Mouse (Mus musculus): Measurements from ENCODE around the gene Plekhf1.
A peak's percentile ranks its signal among the peaks of the same experiment; 100 is the strongest.

Gene Plekhf1

DNA sequence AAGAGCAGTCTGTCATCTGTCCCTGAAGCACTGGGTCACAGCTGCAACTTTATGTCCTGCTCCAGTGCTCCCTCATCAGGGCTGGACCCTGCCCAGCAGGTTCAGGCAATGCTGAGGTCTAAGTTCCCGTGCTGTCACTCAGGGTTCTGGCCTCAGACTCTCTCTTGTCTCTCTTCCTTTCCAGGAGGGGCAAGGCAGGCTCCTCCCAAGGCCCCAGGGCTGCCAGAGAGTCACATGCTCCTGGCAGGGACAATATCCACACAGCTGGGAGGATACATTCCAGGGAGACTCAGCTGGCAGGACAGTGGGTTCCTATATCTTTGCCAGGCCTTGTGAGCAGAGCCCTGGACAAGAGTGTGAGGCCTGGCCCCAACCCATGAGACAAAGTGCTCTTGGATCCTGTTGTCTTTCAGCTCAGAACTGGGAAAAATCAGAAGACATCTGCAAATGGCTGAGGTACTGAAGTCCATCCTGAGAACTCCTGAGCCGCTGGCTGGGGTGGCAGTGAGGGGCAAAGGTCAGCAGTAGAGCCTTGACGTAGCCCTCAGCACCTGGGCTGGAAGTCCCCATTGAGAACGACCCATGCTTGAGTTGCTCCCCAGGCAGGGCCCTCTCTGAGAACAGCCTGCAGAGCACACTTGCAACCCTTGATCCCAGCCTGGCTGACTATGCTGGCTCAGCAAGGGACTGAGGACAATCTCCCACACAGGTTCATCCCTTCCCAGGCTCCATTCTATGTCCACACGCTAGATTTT lies 10.2 kb downstream of the Plekhf1 start:
- no peak for DNase-seq

DNA sequence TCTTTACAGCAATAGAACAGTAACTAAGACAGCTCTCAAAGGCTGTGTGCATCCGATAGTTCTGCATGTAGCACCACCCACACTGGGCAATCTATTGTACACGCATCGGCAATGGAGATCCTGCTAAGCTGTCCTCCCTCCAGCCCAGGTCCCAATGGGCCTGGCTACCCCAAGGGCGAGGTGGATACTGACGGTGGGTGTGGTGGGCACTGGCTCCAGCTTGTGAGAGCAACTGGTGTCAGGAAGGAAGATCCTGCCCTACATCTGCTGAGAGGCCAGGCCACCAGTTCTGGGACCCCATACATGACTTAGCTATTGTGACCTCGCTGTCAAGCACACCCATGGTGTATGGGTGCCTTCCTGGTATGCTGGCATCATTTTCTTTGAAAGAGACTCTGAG lies 12.1 kb downstream of the Plekhf1 start:
- no peak for DNase-seq

DNA sequence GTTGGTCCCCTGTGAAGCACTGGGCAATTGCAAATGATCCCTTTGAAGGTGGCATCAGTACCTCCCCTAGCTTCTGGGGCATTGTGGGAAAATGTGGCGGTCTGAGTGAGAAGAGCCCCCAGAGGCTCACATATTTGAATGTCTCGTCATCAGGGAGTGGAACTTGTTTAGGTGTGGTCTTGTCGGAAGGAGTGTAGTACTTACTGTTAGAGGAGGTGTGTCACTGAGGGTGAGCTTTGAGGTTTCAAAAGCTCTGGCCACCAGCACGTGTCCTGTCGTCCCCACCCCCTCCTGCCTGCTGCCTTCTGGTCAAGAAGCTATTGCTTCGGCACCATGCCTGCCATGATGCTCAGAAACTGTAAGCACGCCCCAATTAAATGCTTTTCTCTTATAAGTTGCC lies 12.5 kb downstream of the Plekhf1 start:
- no peak for DNase-seq

DNA sequence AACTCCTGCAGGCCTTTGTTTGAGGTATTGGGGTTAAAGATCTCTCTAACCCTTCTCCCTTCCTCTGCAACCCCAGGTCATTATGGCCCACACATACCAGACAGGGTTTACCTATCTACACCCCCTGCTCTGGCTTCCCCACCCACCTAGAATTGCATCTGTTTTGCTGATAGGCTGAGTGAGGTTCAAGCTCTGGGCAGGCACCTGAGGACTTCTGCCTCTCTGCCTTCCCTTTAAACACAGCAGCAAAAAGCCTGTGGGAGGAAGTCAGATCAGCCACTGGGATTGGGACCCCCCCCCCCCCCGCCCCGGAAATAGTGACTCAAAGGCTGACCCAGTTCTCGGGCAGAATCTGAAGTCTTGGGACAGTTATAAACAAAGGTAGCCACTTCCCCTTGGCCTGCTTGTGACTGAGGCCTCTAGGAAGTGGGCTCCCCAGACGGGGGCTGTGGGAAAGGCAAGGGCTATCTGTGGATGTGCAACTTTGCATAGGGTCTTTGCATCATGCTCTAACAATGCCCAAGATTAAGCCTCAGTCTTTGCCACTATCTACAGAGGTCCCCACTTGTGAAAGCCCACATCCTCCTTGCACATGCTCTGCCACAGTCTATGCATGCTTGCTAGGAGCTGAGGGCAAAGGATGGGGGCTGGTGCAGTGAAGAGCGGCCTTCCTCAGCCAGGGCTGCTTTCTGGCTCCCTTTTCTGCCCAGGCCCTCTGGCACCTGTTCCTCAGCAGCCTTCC lies 13.2 kb downstream of the Plekhf1 start:
- no peak for DNase-seq

DNA sequence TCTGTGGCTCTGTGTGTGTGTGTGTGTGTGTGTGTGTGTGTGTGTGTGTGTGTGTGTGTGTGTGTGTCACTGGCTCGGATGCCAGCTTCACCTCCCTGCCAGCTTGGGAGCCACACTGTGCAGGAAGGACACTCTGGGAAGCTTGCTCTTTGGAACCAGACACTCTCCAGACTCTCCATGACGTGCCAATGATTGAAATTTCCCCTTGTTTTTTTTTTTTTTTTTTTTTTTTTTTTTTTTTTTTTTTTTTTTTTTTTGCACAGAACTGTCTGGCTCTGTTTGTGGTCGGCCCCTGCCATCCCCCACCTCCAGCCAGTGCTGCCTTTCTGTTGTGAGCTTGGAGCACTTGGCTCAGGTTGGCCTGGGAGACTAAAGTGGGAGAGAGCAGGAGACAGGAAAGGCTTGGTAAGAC lies 15.2 kb downstream of the Plekhf1 start:
- DNase-seq: no peak

DNA sequence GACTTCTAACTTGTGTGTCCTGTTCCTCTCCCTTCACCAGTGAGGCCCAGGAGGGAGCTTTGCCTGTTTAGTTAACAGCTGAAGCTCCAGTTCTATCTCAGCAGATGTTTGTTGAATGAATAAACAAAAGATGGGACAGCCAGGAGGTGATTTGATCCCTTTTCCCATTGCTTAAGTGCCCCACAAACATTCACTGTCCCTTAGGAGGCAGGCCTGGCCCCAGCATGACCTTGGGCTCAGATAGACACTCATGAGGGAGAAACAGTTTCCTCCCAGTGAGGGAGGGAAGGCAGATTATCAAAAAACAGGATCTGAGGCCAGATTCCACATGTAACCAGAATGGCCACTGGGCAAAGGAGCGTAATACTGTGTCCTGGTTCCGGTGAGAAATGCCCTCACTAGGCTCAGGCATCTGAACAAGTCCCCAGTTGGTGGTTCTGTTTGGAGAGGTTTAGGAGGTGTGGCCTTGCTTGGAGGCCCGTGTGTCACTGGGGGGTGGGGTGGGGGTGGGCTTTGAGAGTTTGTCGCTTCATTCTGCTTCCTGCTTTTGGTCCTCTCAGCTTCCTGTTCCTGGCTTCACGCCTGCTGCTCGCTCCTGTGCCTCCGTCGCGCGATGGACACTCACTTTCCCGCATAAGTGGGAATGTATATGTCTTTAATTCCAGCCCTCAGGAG lies 18.2 kb downstream of the Plekhf1 start:
- DNase-seq: no peak

DNA sequence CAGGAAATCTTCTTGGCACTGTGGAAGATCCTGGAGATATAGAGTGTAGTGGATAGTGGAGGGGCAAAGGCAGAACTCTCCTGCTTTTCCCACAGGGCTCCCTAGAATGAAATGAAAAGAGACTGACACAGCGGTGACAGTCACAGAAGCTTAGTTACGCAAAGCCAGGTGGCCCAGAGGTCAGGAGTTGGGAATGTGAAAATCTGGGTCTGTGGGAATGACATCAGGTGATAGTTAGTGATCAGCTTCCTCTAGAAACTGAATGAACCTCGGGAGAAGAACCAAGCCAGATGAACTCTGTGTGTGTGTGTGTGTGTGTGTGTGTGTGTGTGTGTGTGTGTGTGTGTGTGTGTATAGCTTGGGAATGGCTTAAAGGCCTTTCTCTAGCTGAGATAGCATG lies 18.8 kb downstream of the Plekhf1 start:
- DNase-seq: no peak

DNA sequence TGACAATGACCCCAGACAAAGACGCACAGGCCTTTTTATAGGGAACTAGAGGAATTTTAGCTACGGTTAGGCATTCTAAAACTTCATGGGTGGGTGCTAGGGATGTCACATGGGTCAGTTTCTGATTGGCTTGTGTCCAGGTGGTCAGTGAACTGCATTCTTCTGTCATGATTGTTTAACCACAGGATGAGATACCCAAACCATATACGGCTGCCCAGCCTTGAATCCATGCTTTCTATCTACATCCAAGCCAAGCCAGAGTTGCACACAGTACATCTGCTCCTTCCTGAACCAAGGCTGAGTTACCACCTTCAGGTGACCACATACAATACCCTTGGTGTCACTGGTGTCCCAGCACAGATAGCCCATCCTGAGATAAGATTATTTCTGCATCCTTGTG lies 21.3 kb downstream of the Plekhf1 start:
- DNase-seq: no peak

DNA sequence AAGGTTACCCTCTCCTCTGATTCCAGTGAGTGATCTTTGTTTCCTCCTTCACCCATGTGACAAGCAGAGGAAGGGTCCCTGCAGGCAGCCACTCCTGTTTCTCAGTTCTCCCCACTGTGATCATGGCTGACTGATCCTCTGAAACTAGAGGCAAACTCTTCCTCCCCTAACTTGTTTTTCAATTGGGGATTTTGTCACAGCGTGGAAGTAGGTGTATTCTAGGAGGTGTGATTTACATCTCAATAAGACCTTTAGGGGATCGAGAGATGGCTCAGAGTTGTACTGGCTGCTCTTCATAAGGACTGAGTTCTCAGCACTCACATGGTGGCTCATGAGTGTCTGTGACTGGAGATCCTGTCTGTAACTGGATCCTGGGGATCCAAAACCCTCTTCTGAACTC lies 22.0 kb downstream of the Plekhf1 start:
- DNase-seq: no peak

DNA sequence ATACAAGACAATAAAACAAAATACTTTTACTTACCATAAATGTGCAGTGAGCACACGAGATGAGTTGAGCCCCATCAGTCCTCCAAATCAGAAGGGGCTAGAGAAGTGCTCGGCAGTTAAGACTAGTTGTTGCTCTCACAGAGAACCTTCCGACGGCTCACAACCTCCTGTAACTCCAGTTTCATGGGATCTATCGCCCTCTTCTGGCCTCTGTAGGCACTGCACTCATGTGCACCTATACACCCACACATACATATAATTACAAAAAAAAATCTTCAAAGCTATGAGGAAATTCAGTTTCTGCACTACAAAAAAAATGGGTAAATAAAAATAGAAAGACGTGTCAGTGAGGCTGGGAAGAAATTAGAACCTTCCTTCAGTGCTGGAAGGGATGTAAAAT lies 23.5 kb downstream of the Plekhf1 start:
- no peak for DNase-seq

DNA sequence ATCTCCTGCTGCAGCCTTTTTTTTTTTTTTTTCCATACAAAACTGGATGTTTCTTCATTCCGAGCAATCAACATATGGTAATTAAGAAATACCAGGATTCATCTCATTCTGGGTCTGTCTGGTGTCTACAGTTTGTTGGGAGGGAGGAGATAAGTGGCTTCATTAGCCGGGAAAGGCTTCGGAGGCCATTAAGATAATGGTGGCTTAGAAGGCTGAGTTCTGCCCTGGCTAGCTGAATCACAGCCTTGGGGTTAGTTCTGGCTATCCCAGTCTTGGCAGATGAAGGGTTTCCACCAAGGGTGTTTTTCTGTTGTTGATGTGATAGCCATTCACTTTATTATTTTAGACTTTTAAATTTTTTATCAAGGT lies 26.5 kb downstream of the Plekhf1 start:
- DNase-seq: no peak

DNA sequence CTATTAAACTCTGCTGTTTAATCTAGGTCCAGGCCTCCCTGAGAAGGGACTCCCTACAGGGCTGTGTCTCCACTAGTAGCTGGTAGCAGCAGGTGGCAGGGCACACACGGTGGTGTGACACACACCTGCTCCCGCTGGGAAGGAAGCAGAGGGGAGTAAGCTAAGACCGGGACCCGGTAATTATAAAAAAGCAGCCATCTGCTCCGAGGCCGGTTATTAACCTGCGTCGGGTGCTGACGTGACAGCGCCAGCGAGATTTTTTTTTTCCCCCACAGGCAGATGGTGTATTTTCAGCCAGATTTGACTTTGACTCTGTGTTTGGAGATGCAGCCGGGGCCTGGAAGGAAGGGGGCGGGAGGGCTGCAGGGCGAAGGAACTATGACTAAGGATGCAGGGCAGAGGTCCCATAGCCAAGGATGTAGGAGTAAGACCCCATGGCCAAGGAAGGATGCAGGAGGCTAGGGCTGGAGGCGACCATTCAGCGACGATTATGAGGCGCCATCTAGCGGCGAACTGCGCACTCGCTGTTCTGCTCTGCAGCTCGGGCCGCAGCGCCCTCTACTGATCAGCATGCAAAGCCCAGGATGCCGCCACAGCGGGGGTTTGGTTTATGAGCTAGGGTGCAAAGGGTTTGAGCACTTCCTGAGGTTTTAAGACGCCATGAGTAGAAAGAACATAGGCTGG lies 27.1 kb downstream of the Plekhf1 start:
- peak; percentile 91 for DNase-seq

DNA sequence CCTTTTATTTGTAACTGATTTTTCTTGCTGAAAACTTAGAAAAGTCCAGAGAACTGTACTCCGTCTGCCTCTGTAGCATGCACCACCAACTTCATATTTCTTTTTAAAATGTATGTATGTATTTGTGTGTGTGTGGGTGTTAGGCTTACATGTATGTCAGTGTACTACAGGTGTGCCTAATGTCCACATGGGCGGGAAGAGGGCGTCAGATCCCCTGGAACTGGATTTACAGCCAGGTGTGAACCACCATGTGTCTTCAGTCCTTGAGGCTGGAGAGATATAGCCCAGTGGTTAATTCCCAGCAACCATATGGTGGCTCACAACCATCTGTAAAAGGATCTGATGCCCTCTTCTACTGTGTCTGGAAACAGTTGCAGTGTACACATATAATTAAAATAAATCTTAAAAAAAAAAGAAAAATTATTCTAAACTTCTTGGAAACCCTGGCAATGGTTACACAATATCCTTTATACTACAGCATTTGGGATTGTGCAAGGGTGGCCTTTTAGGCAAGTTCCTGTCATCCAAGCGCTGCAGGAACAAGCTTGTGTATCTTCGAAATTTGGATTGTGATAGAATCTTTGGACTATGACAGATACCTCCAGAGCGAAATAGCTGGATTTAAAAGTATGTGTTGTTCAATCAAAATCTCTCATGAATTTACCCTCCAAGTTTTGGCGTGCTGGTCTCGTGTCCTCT lies 27.8 kb downstream of the Plekhf1 start:
- no peak for DNase-seq

DNA sequence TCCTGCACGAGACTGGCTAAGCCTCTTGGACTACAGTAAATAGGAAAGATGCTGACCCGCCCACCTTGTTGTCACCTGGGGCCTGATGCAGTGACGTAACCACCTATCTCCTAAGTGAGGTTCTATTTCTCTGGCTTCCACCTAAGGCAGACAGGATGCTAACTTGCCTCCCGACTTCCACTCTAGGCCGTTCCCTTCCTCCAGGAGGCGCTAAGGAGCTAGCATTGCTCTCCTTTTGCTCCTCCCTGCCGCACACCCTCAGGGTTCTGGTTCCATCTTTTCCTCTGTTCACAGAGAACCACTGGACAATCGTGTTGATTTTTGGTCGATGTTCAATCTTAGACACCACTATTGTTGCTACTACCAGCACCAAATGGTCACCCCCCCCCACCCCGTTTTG lies 36.2 kb downstream of the Plekhf1 start:
- no peak for DNase-seq

DNA sequence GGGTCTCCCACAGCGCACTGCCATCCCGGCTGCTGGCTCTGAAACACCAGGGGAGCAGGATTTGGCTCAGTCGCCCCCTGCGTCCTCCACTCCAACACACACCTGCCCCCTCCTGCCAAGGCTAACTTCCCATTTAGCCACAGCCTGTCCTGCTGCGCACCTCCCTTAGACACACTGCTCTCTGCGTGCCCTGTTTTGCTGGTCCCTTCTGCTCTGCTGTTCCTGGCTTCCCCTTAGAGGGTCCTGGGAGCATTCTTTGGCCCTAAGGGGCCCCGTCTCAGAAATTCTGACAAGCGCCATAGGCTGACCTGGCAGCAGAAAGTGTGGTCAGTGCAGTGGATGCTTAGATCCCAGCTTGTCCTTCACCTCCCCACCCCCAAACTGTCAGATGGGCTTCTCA lies 36.7 kb downstream of the Plekhf1 start:
- no peak for DNase-seq

DNA sequence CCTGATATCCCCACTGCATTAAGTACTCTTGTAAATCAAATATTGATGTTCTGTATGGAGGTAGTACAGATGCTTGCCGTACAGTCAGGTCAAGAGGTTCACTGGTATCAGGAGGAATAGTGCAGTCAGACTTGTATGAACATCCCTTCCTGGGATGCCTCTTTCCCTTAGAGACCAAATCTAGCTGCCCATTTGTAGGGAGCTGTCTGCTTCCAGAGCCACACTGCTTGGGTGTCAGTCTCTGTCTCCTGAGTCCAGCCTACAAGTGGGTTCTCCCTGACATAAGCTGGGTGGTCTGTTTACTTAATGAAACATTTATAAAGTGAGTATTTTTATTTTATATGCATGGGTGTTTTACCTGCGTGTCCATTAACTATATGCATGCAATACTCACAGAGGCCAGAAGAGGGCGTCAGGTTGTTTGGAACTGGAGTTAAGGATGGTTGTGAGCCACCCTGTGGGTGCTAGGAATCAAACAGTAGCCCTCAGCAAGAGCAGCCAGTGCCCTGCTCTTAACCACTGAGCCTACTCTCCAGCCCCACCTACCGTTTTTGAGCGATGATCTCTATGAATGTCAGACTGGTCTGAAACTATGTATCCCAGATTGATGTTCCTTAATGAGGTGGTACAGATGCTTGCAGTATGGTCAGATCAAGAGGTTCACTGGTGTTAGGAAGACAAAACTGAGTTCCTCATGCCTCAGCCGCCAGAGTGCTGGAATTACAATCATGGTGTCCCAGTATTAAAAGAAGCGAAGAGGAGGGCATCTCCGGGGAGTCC lies 37.6 kb downstream of the Plekhf1 start:
- no peak for DNase-seq

DNA sequence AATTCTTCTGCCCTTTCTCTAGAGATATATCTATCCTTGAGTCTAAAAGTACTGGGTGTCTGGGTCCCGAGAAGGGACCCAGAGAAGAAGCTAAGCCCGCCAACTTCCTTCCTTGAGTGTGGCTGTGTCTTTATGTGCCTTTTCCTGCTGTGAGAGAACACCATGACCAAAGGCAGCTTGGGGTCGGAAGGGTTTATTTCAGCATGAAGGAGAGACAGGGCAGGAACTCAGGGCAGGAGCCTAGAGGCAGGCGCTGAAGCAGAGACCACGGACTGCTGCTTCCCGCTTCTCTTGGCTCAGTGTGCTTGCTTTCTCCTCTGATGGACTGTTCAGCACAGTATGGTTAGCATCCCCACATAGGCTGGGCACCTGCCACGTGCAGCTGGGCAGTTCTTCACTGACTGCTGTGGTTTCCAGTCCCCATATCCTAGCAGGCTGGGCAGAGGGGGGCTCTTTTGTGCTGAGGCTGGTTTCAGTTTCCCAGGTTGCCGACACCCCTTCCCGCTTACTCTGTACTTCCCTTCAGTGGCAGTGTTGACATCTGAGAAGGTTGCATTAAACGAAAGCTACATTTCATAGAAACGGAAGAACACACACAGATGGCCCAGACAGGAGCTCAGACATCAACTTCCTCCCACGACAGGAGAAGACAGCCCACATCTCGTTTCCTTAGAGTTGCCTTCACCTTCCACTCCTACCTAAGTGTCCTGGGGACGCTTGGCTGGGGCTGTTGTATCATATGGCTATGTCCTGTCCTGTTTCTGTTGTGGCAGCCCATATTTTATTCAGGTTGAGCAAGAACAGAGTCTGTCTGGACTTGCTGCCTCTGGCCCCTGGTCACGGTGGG lies 38.5 kb downstream of the Plekhf1 start:
- DNase-seq: no peak

DNA sequence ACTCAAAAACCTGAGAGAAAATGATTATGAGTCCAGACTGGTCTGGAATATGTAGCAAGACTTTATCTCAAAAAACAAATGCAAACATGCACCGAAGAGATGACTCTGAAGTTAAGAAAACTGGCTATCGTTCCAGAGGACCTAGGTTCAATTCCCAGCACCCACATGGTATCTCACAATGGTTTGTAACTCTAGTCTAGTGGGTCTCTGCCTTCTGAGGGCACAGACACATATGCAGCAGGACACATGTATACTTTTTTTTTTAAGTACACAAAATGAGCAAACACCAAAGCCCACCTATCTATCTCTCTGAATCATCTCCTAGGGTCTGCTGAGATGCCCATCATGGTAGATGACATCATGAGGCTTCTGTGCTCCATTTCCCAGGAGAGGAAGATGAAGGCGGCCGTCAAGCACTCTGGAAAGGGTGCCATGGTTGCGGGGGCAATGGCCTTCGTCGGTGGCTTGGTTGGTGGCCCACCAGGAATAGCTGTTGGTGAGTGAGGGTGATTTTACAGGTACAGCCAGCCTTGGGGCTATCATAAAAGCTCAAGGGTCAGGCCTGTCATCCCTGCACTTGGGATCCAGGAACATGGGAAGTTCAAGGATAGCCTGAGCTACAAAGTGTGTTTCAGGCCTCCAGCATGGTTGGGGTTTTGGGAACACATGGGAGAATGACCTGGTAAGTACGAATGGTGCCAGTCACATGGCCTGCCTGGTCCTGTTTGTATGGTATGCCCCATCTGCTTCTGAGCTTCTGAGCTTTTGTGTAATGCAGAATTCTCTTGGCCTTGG lies 39.3 kb downstream of the Plekhf1 start:
- no peak for DNase-seq

DNA sequence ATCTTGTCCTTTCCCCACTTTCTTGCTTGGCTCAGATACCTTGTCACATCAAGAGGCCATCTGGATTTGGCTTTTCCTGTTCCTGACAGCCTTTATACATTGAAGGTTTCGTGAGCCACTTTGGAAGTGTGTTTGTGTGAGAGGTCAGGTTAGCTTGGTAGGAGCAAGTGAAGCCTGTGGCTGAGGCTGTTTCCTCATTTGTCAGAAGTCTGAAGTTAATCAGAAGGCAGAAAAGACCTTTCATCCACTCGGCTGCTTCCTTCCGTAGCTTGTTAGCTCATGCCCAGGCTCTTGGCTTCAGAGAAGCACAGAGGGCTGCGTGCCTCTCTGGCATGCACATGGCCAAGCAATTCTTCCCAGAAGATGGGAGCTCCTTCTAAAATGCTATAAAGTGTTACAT lies 40.0 kb downstream of the Plekhf1 start:
- no peak for DNase-seq

DNA sequence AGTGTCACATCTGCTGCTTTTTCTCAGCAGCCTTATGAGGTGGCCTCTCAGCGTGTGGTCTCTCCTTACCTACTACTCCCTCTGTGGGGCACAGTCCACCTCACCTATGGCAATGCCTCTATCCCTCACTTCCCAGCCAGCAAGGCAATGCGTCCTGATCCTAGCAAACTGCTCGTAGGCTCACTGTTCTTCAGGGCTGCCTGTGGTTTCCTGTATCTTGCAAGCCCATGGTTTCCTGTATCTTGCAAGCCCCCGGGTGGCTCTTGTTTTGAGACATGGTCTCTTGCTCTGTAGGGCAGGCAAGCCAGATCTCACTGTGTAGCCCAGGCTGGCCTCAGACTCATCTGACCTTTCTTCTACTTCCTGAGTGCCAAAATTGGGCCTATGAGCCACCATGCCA lies 41.0 kb downstream of the Plekhf1 start:
- DNase-seq: no peak

All from cerebellum, adult 11 months (tissue).